Mouse (Mus musculus): ENCODE results near the gene Cep83. TPM values are rescaled to one million over a fixed set of nuclear protein-coding genes. Genes with fewer than 3 reads are reported as not detected.
"Not testable (repeated sequence)": the region's sequence is repeated elsewhere in the genome, so short reads cannot be mapped to it uniquely, and the experiment has no call there.

Cep83 gene
- total RNA-seq (2021) = 10 to 100 TPM; 23.8 to 25.0 TPM

GRCm38 (mm10) chr10:94688420-94689175 is at the start of gene Cep83:
Gene Cep83 (plus strand): TSS chr10:94688654.
- intact Hi-C loops (cut with DNase I) = no loop called here
- peak; percentile 95 to 96 for DNase-seq

DNA sequence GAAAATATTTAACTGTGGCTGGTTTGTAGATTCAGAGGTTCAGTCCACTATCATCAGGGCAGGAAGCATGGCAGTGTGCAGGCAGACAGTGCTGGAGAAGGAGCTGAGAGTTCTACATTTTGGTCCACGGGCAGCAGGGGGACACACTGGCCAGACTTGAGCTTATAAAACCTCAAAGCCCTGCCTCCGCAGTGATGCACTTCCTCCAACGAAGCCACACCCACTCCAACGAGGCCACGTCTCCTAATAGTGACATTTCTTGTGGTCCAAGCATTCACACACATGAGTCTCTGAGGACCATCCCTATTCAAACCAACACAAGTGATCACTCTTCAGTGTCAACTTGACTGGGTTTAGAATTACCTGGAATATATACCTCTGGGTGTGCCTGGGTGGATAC is 49.2 kb upstream of the Cep83 start:
- intact Hi-C loops (cut with DNase I) = no loop called here
- no peak for DNase-seq

DNA sequence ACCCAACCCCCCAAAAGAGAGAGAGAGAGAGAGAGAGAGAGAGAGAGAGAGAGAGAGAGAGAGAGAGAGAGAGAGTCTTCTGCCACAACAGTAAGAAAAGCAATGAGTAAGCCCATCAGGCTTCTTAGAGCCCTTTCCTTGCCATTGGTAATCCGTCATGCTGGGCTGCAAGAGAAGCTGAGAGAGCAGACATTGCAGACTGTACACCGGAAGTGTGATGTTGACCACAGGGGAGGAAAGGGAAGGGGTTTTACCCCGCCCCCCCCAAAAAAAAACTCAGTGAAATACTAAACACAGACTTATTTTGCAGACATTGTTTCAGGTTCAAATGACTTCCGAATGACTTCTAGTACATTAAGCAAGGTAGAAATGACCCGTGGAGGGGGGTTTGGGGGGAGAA is 48.4 kb upstream of the Cep83 start:
- DNase-seq = no peak
- intact Hi-C loops (cut with DNase I) = no loop called here

GRCm38 (mm10) chr10:94664036-94664435 is 24.4 kb upstream of the Cep83 start:
- DNase-seq = no peak
- intact Hi-C loops (cut with DNase I) = no loop called here

DNA sequence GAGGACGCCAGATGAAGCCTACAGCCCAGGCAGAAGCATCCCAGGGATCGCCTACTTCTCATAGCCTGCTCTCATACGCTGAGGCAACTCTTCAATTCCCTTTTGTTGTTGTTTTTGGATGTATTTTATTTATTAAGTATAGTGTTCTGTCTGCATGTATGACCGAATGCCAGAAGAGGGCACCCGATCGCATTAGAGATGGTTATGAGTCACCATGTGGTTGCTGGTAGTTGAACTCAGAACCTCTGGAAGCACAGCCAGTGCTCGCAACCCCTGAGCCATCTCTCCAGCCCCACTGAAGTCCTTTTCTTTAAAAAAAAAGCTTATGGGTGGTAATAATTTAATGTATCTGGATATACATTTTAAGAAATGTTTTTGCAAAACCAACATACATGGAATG is 24.0 kb upstream of the Cep83 start:
- intact Hi-C loops (cut with DNase I) = no loop called here
- DNase-seq = no peak

GRCm38 (mm10) chr10:94668147-94668546 is 20.3 kb upstream of the Cep83 start:
- DNase-seq = no peak
- intact Hi-C loops (cut with DNase I) = no loop called here

DNA sequence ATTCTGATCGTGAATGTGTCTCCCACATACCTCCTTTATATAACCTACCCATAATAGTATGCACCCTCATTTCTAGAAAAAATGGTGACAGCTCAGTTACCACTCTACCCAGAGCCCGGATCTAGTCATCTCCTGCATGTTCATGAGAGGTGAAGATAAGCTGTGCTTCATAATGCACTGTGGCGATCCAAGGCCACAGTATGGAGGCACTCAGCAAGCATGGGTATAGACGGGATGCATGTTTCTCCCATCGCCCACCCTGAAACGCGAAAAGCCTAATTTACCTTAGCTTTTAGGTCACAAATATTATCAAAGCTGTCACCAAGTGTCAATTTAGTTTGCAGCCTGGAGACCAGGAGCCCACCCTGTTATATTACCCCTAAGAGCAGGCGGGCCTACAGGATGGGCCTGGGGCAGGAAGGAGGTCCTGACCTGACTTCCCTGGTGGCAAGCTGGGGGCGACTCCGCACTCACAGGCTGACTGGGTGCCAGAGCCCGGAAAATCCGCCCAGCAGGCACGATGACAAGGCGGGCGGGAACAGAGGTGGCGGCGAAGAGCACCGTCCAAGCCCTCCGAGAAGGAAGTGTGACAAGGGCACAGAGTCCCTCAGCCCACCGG is 544 bp upstream of the Cep83 start:
- intact Hi-C loops (cut with DNase I) = no loop called here
- no peak for DNase-seq

- intact Hi-C loops (cut with DNase I) = no loop called here
- DNase-seq = no peak
These were observed 689 bp downstream of the Cep83 start for GRCm38 (mm10) chr10:94689176-94689510.

DNA sequence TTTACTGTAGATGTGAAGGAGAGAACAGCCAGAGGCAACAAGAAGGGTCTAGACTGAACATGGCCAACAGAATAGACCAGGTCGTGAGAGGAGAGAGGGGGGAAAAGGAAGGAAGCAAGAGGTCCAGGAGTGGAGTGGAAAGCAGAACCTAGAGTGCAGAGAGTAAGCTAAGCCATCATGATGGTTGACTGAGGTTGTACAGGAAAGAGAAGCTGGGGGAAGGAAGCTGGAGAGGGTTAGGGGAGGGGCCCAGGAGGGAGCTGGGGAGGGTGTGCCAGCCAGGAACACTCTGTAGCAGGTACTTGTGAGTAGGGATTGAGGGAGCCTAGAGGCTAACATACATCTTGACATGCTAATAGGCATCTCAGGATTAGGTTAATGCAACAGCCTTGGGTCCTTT is 1.9 kb downstream of the Cep83 start:
- no peak for DNase-seq
- intact Hi-C loops (cut with DNase I) = no loop called here

DNA sequence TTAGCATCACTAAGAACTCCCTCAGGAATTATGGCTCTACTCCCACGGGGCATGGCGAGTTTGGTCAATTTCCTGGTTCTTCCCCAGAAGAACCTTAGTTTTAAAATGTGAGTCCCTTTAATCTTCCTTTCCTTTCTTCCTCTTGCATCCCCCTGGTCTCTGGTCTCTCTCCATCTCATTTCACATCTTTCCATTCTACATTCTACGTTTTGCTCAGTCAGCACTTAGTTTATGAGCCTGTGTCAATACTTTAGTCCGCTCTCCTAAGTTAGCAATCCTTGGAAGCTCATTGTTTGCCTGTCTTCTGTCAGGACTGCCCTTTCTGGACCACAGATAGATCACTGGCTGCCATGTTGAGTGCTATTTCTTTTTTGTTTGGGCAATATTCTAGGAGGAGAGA is 3.7 kb downstream of the Cep83 start:
- intact Hi-C loops (cut with DNase I) = no loop called here
- no peak for DNase-seq

GRCm38 (mm10) chr10:94705643-94706258 is 17.3 kb downstream of the Cep83 start:
- intact Hi-C loops (cut with DNase I) = loop anchor here (5.0 kb wide), 1 partner anchor 242 kb away; no protein-coding TSS in a partner anchor
- DNase-seq = no peak

GRCm38 (mm10) chr10:94706695-94707094 is 18.2 kb downstream of the Cep83 start:
- DNase-seq = no peak
- intact Hi-C loops (cut with DNase I) = loop anchor here (5.0 kb wide), 1 partner anchor 241 kb away; no protein-coding TSS in a partner anchor

DNA sequence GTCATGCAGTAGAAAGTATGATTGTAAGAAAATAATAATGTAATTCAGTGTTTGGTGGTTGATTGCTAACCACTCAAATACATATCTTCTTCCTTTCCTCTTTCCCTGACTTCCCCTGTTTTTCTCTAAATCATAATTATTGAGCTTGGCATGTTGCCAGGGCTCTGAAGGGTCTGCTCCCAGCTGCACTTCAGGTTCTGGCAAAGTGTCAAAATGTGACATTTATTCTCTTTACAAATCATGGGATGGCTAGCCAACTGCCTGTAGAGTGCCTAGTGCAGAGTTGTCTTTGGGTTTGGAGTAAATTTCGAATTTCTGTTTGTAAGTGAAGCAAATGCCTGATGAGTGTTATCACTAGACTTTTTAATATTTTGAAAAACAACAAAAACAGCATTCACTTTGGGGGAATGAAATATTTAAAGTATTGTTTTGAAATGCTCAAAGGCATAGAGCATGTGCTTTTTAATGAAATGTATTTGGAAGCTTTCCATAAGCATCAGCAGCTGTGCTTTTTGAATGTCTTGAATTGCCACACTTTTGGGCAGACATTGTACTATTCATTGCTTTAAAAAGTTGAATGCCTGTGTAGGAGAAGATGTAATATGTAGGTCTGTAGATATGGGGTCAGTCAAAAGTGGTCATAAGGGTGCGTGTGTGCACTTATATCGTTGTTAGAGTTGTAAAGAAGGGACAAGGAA is 21.3 kb downstream of the Cep83 start:
- DNase-seq = peak; percentile 47 to 51
- intact Hi-C loops (cut with DNase I) = loop anchor here (5.0 kb wide), 1 partner anchor 238 kb away; no protein-coding TSS in a partner anchor

- DNase-seq = no peak
- intact Hi-C loops (cut with DNase I) = no loop called here
These were observed 21.9 kb downstream of the Cep83 start for GRCm38 (mm10) chr10:94710320-94710695.

DNA sequence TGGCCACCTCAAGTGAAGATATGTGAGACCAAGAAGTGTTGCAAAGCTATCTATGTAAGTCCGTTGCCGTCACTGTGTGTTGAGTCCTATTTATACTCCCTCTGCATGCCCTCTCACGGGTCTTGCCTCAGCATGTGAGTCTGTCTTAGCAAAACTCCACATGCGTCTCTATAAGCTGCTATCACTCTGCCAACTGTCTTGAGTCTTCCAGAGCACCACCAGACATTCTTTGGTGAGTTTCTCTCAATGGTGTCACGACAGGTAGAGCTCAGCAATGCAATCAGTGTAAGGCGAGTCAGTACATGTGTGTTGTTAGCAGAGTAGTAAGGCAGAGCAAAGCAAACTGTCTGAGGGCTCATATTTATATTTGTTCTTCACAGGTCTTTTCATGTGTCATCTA is 31.8 kb downstream of the Cep83 start:
- intact Hi-C loops (cut with DNase I) = no loop called here
- DNase-seq = no peak

DNA sequence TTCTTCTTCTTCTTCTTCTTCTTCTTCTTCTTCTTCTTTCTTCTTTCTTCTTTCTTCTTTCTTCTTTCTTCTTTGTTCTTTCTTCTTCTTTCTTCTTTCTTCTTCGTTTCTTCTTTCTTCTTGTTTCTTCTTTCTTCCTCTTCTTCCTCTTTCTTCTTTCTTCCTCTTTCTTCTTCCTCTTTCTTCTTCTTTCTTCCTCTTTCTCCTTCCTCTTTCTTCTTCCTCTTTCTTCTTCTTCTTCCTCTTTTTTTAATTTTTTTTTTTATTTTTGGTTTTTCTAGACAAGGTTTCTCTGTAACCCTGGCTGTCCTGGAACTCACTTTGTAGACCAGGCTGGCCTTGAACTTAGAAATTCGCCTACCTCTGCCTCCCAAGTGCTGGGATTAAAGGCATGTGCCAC is 39.6 kb downstream of the Cep83 start:
- DNase-seq; intact Hi-C loops (cut with DNase I): not testable (repeated sequence)

- no peak for DNase-seq
- intact Hi-C loops (cut with DNase I) = no loop called here
These were observed 42.0 kb downstream of the Cep83 start for GRCm38 (mm10) chr10:94730445-94730844.

DNA sequence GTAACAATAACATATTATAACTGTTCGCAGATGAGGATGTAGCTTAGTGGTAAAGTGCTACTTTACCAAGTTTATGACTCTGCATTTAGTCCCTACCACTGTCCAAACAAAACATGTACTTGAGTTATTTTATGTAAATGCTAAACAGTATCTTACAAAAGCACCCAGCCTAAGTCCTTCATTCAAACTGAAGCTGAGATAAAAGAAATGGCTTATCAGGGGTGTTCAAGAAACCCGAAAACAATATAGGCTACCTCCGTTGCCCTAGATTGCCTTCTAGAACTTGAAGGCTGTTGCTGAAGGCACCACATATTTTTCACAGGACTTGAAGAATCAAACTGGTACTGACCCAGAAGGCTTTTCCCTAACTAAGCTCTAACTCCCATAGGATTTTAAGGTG is 46.4 kb downstream of the Cep83 start:
- no peak for DNase-seq
- intact Hi-C loops (cut with DNase I) = no loop called here

DNA sequence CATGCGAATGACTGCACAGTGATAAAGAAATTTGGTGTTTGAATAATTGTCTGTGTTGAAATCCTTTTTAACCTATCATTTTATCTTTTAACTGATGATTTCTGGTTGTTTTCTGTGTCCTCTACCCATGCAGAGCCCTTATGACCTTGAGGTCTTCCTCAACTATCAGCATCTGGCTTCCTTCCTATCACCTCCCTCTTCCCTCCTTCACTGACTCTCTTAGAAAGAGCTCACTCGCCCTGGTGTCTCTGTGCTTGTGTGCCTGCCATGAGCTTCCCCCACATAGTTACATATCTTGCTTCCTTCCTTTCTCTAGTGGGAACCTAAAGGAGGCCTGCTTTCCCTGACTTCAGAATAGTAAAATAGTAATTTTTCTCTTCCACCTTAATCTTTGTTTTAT is 51.8 kb downstream of the Cep83 start:
- intact Hi-C loops (cut with DNase I) = no loop called here
- DNase-seq = no peak

DNA sequence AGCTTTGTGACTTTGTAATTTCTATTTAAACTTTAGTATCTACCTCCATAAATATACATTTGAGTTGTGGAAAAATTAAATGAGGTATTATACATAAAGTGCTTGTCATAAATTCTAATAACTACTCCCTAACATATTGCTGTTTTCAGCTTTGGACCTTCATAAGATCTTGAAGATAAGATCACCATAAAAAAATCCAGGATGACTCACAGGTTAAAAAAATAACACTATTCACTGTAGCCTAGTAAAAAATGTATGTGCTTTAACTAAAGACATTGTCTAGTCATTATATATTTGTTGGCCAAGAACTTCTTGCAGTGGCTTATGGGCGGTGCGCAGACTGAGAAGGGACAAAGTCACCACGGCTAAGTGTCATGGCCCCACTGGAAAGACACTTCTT is 53.0 kb downstream of the Cep83 start:
- intact Hi-C loops (cut with DNase I) = no loop called here
- no peak for DNase-seq

DNA sequence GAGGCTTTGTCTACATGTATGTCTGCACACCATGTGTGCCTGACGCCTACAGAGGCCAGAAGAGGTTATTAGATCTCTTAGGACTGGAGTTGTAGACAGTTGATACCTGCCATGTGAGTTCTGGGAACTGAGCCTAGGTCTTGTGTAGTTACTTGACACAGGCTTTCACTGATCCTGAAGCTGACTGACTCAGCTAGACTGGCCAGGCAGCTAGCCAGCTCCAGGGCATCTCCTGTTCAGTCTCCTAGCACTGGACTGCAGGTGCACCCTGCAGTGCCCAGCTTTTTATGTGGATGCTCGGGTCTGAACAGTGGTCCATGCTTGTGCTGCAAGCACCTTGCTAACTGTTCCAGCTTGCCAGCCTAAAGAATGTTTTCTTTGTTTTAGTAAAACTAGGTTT is 58.6 kb downstream of the Cep83 start:
- peak; percentile 4 to 31 for DNase-seq
- intact Hi-C loops (cut with DNase I) = no loop called here

Data from heart, postnatal 10 days (tissue).